Mouse (Mus musculus): Measurements from ENCODE around the gene Olfr466. TPM values are rescaled to one million over a fixed set of nuclear protein-coding genes. Genes with fewer than 3 reads are reported as not detected.

Gene Olfr466
- total and polyA plus RNA-seq, 3 experiments = not detected

DNA sequence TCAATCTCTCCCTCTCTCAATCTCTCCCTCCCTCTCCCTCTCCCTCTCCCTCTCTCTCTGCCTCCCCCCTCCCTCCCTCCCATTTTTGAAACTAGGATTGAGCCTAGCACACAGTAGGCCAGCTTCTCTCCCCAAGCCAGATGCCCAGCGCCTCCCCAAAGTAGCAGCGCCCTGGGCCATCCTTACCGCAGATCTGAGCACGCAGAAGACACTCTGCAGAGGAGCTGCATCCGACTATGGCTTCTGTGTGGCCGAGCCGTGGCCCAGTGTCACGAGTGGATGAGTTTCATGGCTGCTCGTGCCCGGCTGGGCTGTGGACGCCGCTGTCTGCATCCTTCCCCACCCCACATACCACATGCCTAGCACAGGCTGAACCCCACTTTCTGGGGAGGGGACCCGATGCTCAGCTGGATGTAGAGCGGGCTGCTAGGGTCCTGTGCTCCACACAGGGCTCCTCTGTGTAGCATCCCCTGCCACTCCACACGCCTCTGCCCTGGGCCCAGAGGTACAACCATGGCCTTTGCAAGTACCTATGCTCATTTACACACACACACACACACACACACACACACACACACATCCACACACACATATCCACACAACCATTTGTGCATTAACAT is 26.5 kb downstream of the Olfr466 start:
- no peaks in the 10 kb centered on the region for H3K79me2 ChIP-seq (replicated peaks; ENCODE audit: control insufficient read depth, insufficient read depth, low read length)
- no peak overlapping the region for H3K27ac ChIP-seq
- 54% methylated on average over 15 of the region's 15 CpGs for WGBS
- no peaks in the 10 kb centered on the region for H3K4me1 ChIP-seq (ENCODE audit: control insufficient read depth, insufficient read depth, low read length)
- no peak for TF ChIP-seq POLR2A (IDR thresholded peaks at IDR 0.05; ENCODE audit: insufficient read depth, low read depth, low read length)
- no peak for TF ChIP-seq CTCF (IDR thresholded peaks at IDR 0.05)
- TF ChIP-seq EP300 (IDR thresholded peaks at IDR 0.05; ENCODE audit: insufficient read depth, low read depth, low read length) = no peak
- no peak overlapping the region for H3K4me3 ChIP-seq
- no peaks in the 10 kb centered on the region for H3K36me3 ChIP-seq (ENCODE audit: control insufficient read depth, insufficient read depth, low read length)
- no peak for DNase-seq
- no peaks in the 10 kb centered on the region for H3K27me3 ChIP-seq (ENCODE audit: control insufficient read depth, insufficient read depth, low read length)
- intact Hi-C loops (cut with DNase I) = loop anchor here (1.0 kb wide), 1 partner anchor 135 kb away; no protein-coding TSS in a partner anchor
- H3K9ac ChIP-seq (ENCODE audit: low read depth, low read length) = no peak overlapping the region

DNA sequence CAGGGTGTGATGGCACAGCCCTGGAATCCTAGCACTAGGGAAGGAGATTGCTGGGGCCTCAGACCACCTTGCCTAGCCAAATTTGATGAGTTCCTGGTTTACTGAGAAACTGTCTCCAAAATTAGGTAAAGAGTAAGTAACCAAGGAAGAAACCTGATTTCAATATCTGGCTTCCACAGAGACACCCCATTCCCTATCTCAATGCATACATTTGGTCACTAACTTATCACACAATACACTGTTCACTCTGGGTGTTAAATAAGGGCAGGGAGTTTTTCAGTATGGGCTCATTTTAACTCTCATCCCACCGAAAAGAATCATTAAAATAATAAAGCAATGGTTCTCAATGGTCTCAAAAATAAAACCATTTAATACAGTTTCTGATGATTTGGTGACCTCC is 50.6 kb downstream of the Olfr466 start:
- WGBS = 40% methylated on average over 1 of the region's 1 CpGs

More for the DNA sequence above, 50.6 kb downstream of the Olfr466 start:
- Histone ChIP-seq H3K4me1 (ENCODE audit: control insufficient read depth, insufficient read depth, low read length) (no peaks in the 10 kb centered on the region), H3K79me2 (replicated peaks; ENCODE audit: control insufficient read depth, insufficient read depth, low read length) (no peaks in the 10 kb centered on the region), H3K4me3 (no peak overlapping the region), H3K9ac (ENCODE audit: low read depth, low read length) (no peak overlapping the region), H3K27ac (no peak overlapping the region), H3K36me3 (ENCODE audit: control insufficient read depth, insufficient read depth, low read length) (no peaks in the 10 kb centered on the region), H3K27me3 (ENCODE audit: control insufficient read depth, insufficient read depth, low read length) (no peaks in the 10 kb centered on the region)
- intact Hi-C loops (cut with DNase I) = no loop called here
- TF ChIP-seq POLR2A (IDR thresholded peaks at IDR 0.05; ENCODE audit: insufficient read depth, low read depth, low read length) (no peak), EP300 (IDR thresholded peaks at IDR 0.05; ENCODE audit: insufficient read depth, low read depth, low read length) (no peak), CTCF (IDR thresholded peaks at IDR 0.05) (no peak)
- DNase-seq = no peak

Other genes with a start within 250 kb of the Olfr466 start
- gene Cntnap3, start 246.3 kb upstream of the Olfr466 start, total RNA-seq (2021) = not detected
- gene Cntnap3, start 246.3 kb upstream of the Olfr466 start, polyA plus RNA-seq (2012; rRNA removed) = not detected in 2 replicates
- gene Spata31, start 232.8 kb upstream of the Olfr466 start, total RNA-seq (2021) = not detected
- not detected in 2 replicates for gene Spata31, start 232.8 kb upstream of the Olfr466 start, polyA plus RNA-seq (2012; rRNA removed)
- not detected for gene Spata31d1c, start 117.2 kb upstream of the Olfr466 start, total RNA-seq (2021)
- not detected in 2 replicates for gene Spata31d1c, start 117.2 kb upstream of the Olfr466 start, polyA plus RNA-seq (2012; rRNA removed)
- not detected for gene Prss47, start 97.5 kb upstream of the Olfr466 start, total RNA-seq (2021)
- not detected in 2 replicates for gene Prss47, start 97.5 kb upstream of the Olfr466 start, polyA plus RNA-seq (2012; rRNA removed)
- 10 to 100 TPM; 15.3 to 15.4 TPM for gene Mfsd14b, start 37.3 kb upstream of the Olfr466 start, total RNA-seq (2021)
- 7.9 and 13.0 TPM in 2 replicates for gene Mfsd14b, start 37.3 kb upstream of the Olfr466 start, polyA plus RNA-seq (2012; rRNA removed)
- gene Olfr465-ps1, start 12.2 kb upstream of the Olfr466 start, total RNA-seq (2021) = not detected
- not detected in 2 replicates for gene Olfr465-ps1, start 12.2 kb upstream of the Olfr466 start, polyA plus RNA-seq (2012; rRNA removed)
- gene Nlrp4f, start 55.7 kb downstream of the Olfr466 start, total RNA-seq (2021) = not detected
- not detected in 2 replicates for gene Nlrp4f, start 55.7 kb downstream of the Olfr466 start, polyA plus RNA-seq (2012; rRNA removed)
- gene Gm10775, start 109.3 kb downstream of the Olfr466 start, total RNA-seq (2021) = not detected
- gene Gm10775, start 109.3 kb downstream of the Olfr466 start, polyA plus RNA-seq (2012; rRNA removed) = not detected in 2 replicates
- 10 to 100 TPM; 21.2 to 23.3 TPM for gene Zfp369, start 128.6 kb downstream of the Olfr466 start, total RNA-seq (2021)
- 11.0 and 18.6 TPM in 2 replicates for gene Zfp369, start 128.6 kb downstream of the Olfr466 start, polyA plus RNA-seq (2012; rRNA removed)